In the genomic region with DNA sequence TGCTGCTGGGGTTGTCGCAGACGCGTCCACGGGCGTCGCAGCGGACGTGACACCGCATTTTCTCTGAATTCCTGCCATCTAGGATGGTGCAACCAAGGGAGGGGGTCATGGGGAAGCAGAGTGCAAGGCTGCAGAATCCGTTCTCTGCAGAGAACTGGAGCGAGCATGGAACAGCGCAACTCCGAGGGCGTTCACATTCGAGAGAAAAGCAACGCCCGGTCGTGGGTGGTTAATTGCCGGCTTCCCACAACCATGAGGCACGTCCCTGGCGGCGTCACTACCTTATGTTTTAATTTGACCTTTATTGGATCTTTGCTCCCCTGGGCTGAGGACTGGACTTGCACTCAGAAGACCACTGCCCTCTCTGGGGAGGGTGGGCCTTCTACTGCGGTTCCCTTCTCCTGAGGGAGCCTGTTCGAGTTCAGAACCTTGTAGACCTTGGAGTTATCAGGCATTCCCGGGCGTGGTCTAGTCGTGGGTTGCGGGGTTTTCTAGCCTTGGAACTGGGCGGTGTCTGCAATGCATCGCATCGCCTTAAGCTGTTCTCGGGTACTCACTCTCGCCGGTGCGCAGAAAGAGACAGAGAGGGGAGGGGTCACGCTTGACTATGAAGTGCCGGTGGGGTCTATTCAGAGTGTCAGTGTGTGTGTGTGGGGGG, we compare ENCODE assay signal across 8 mouse cellular contexts.
DNase-seq lines count a peak whose midpoint lies in the region; ATAC-seq and TF ChIP-seq lines count a peak whose summit lies in the region.

No protein-coding gene starts in this region.

- H3K27me3 ChIP-seq in heart, postnatal 0 days (ENCODE audit: control insufficient read depth, insufficient read depth, low read length): peaks cover 91% of the 10 kb centered on the region
- H3K27me3 ChIP-seq in heart, adult 2 months (ENCODE audit: control insufficient read depth, insufficient read depth, low read length): peaks cover 34% of the 10 kb centered on the region
- H3K27me3 ChIP-seq in liver, postnatal 0 days (ENCODE audit: insufficient read depth, low read length): peaks cover 74% of the 10 kb centered on the region
- peaks cover 82% of the 10 kb centered on the region for H3K27me3 ChIP-seq in stomach, embryonic 16.5 days (ENCODE audit: control insufficient read depth, insufficient read depth, low read length)

- no peak for TF ChIP-seq EP300 in heart, postnatal 0 days (IDR thresholded peaks at IDR 0.05; ENCODE audit: low read depth)
- no peak for TF ChIP-seq EP300 in heart, adult 2 months (IDR thresholded peaks at IDR 0.05; ENCODE audit: insufficient read depth, low read depth, low read length)
- no peak for TF ChIP-seq EP300 in liver, postnatal 0 days (IDR thresholded peaks at IDR 0.05; ENCODE audit: low read depth)

- no peak for TF ChIP-seq POLR2A in heart, adult 2 months (IDR thresholded peaks at IDR 0.05; ENCODE audit: insufficient read depth, low read depth, low read length)

- H3K4me1 ChIP-seq in heart, postnatal 0 days (ENCODE audit: control insufficient read depth, insufficient read depth): peaks cover 3% of the 10 kb centered on the region; the same call in 1 of the 2 replicates
- no peaks in the 10 kb centered on the region for H3K4me1 ChIP-seq in heart, adult 2 months (ENCODE audit: control insufficient read depth, insufficient read depth, low read length)
- H3K4me1 ChIP-seq in liver, postnatal 0 days (ENCODE audit: insufficient read depth): no peaks in the 10 kb centered on the region
- peaks cover 16% of the 10 kb centered on the region for H3K4me1 ChIP-seq in stomach, embryonic 16.5 days (ENCODE audit: control insufficient read depth, insufficient read depth, low read length)

- peak overlapping the region; percentile 76 for H3K4me2 ChIP-seq in heart, postnatal 0 days (ENCODE audit: low read depth, low read length)
- peak overlapping the region; percentile 61; the same call in 1 of the 2 replicates for H3K4me2 ChIP-seq in liver, postnatal 0 days (ENCODE audit: low read depth, low read length)
- peak overlapping the region; percentile 93 for H3K4me2 ChIP-seq in stomach, embryonic 16.5 days (ENCODE audit: low read depth, low read length)

- no peak overlapping the region for H3K9ac ChIP-seq in heart, postnatal 0 days (replicated peaks; ENCODE audit: low read depth, low read length)
- no peak overlapping the region for H3K9ac ChIP-seq in heart, adult 2 months (ENCODE audit: low read depth, low read length)
- H3K9ac ChIP-seq in liver, postnatal 0 days (replicated peaks): no peak overlapping the region
- no peak overlapping the region for H3K9ac ChIP-seq in stomach, embryonic 16.5 days (ENCODE audit: low read length)

- H3K27ac ChIP-seq in heart, postnatal 0 days (ENCODE audit: low read depth): no peak overlapping the region
- no peak overlapping the region for H3K27ac ChIP-seq in heart, adult 2 months
- no peak overlapping the region for H3K27ac ChIP-seq in liver, postnatal 0 days (ENCODE audit: low read depth)
- no peak overlapping the region for H3K27ac ChIP-seq in stomach, embryonic 16.5 days (ENCODE audit: low read length)

- H3K9me3 ChIP-seq in heart, postnatal 0 days (replicated peaks; ENCODE audit: control insufficient read depth, low read length): no peaks in the 10 kb centered on the region
- no peaks in the 10 kb centered on the region for H3K9me3 ChIP-seq in liver, postnatal 0 days (ENCODE audit: low read length)
- H3K9me3 ChIP-seq in stomach, embryonic 16.5 days (replicated peaks; ENCODE audit: control insufficient read depth, low read length): no peaks in the 10 kb centered on the region

- ATAC-seq in heart, postnatal 0 days (ENCODE audit: insufficient read depth, low read depth): no peak
- peak; percentile 36 for ATAC-seq in common myeloid progenitor, adult 5-6 weeks (replicated peaks; ENCODE audit: low read depth, poor library complexity, severe bottlenecking)
- ATAC-seq in granulocyte monocyte progenitor cell, adult 5-6 weeks (replicated peaks; ENCODE audit: poor library complexity, severe bottlenecking): peak; percentile 70
- ATAC-seq in liver, postnatal 0 days: no peak
- ATAC-seq in stomach, embryonic 16.5 days (ENCODE audit: insufficient read depth, low FRiP score): no peak

- H3K79me2 ChIP-seq in heart, adult 2 months (replicated peaks; ENCODE audit: control insufficient read depth, insufficient read depth, low read length): no peaks in the 10 kb centered on the region

- no peak for DNase-seq in heart, postnatal 0 days (ENCODE audit: low spot score)
- DNase-seq in heart, adult 2 months: no peak
- no peak for DNase-seq in liver, postnatal 0 days
- no peak for DNase-seq in kidney, postnatal 10 days
- no peak for DNase-seq in natural killer cell, adult 2 months (ENCODE audit: low spot score in 2 of 2)

- intact Hi-C loops in heart, adult 2 months (cut with DNase I): no loop called here

- H3K36me3 ChIP-seq in heart, postnatal 0 days (replicated peaks; ENCODE audit: control insufficient read depth, insufficient read depth, low read length): no peaks in the 10 kb centered on the region
- no peaks in the 10 kb centered on the region for H3K36me3 ChIP-seq in heart, adult 2 months (ENCODE audit: control insufficient read depth, insufficient read depth, low read length)
- H3K36me3 ChIP-seq in liver, postnatal 0 days (replicated peaks; ENCODE audit: insufficient read depth, low read length): no peaks in the 10 kb centered on the region
- no peaks in the 10 kb centered on the region for H3K36me3 ChIP-seq in stomach, embryonic 16.5 days (ENCODE audit: control insufficient read depth, insufficient read depth, low read length)

- H3K4me3 ChIP-seq in heart, postnatal 0 days (ENCODE audit: low read depth, low read length): peak overlapping the region; percentile 55
- no peak overlapping the region for H3K4me3 ChIP-seq in heart, adult 2 months
- H3K4me3 ChIP-seq in liver, postnatal 0 days (ENCODE audit: low read depth, low read length): no peak overlapping the region; the same call in 1 of the 2 replicates
- peak overlapping the region; percentile 54 for H3K4me3 ChIP-seq in stomach, embryonic 16.5 days (replicated peaks; ENCODE audit: low read length)

- TF ChIP-seq CTCF in heart, postnatal 0 days (IDR thresholded peaks at IDR 0.05; ENCODE audit: low read depth): no peak
- no peak for TF ChIP-seq CTCF in heart, adult 2 months (IDR thresholded peaks at IDR 0.05)
- no peak for TF ChIP-seq CTCF in liver, postnatal 0 days (IDR thresholded peaks at IDR 0.05; ENCODE audit: low read depth)

- 2% methylated on average over 37 of the region's 37 CpGs for WGBS in heart, postnatal 0 days
- 2% methylated on average over 37 of the region's 37 CpGs for WGBS in heart, adult 2 months
- 1% methylated on average over 37 of the region's 37 CpGs for WGBS in liver, postnatal 0 days (ENCODE audit: insufficient replicate concordance)
- whole genome bisulfite sequencing in stomach, embryonic 16.5 days: 1% methylated on average over 37 of the region's 37 CpGs

Comparison
In these comparisons a context has a peak if more than half of its experiments do, and no peak if none do; other contexts are left out.
1. H3K4me3 ChIP-seq: peak in heart, postnatal 0 days (single experiment) and stomach, embryonic 16.5 days (single experiment); none in heart, adult 2 months (single experiment) and liver, postnatal 0 days (single experiment).
2. ATAC-seq: peak in common myeloid progenitor, adult 5-6 weeks (single experiment) and granulocyte monocyte progenitor cell, adult 5-6 weeks (single experiment); none in heart, postnatal 0 days (single experiment), liver, postnatal 0 days (single experiment) and stomach, embryonic 16.5 days (single experiment).
3. Peak in every context shown above with its lines, with median percentiles within 50 percentile points of each other: H3K4me2 ChIP-seq.